Mouse (Mus musculus): Measurements from ENCODE around the gene Rgs12. TPM values are rescaled to one million over a fixed set of nuclear protein-coding genes. Genes with fewer than 3 reads are reported as not detected.
A peak's percentile ranks its signal among the peaks of the same experiment; 100 is the strongest.

The Rgs12 gene
- total RNA-seq (2021) (10 to 100 TPM; 13.1 to 16.5 TPM), polyA plus RNA-seq (2012; rRNA removed) (26.2 and 27.7 TPM in 2 replicates)
- long read RNA-seq, partial matches to known transcripts: 5 of 8 reads
- long read RNA-seq, other reads (novel, unspliced or antisense): 3 of 8 reads

DNA sequence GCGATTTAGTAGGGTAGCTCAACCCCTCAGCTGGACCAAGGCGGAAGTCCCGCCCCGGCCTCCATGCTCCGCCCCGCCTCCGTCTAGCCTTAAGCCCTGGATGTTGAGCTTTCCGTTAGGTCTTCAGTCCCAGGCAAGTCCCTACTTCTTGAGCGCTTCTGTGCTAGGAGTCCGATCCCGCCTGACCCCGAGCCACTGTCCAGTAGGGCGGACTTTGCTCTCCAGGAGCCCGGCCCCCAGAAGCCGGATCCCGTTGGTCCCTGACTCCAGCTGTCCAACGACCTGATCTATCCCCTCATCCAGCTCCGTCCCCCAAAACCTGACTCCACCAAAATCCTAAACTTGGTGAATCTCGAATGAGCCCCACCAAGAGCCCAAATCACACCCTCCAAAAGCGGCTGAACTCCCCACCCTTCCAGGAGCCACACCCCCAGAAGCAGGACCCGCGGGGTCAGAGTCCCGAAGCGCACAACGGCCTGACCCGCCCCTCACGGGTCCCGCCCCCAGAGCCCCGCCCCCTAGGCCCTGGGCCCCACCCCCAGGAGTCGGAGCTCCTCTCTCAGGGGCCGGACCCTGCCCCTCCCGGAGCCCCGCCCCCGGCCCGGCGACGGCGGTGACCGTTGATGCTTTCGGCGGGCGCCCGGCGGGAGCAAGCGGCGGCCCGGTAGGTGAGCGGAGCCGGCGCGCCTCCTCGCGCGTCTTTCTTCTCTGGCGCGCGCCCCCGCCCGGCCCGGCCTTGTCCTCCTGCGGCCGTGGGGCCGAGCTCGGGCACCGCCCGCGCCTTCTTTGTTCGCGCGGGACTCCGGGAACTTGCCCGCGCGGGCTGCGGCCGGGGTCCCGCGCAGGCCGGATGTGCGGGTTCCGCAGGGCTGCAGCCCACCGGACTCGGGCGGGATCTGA, at the start of gene Rgs12:
TSS of gene Rgs12 (plus strand) at position 585 of the 900 bp plus-strand sequence.
- no peaks in the 10 kb centered on the region for H3K79me2 ChIP-seq (replicated peaks; ENCODE audit: control insufficient read depth, insufficient read depth, low read length)

DNA sequence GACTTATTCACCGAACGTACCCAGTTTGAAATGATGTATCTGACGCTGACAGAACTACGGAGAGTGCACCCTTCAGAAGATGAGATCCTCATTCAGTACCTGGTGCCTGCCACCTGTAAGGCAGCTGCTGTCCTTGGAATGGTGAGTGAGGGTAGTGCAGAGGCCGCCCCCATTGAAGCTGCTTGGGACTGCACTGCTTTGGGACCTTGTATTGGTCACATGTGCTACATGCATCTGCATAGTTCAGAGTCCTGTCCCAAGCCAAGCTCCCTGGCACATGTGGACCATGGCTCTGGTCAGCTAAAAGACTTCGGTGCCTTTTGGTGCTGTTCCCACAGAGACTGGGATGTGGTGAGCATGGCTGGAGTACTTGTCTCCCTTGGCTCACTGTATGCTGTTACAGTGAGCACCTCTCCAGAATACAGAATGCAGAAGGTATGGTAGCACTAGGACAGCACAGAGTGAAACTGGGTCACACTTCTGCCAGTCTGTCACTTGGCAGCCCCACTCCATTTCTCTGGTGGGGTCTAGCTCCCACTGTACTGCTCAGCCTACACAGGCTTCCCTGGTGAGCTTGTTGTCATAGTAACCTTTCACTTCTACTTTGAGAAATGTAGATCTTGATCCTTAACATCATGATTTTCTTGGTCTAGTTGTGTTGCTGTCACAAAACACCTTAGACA, 49.3 kb upstream of the Rgs12 start:
- Histone ChIP-seq H3K27me3 (ENCODE audit: control insufficient read depth, insufficient read depth, low read length) (no peaks in the 10 kb centered on the region), H3K36me3 (ENCODE audit: control insufficient read depth, insufficient read depth, low read length) (no peaks in the 10 kb centered on the region), H3K4me3 (no peak overlapping the region), H3K4me1 (ENCODE audit: control insufficient read depth, insufficient read depth, low read length) (no peaks in the 10 kb centered on the region), H3K27ac (no peak overlapping the region), H3K79me2 (replicated peaks; ENCODE audit: control insufficient read depth, insufficient read depth, low read length) (no peaks in the 10 kb centered on the region), H3K9ac (ENCODE audit: low read depth, low read length) (no peak overlapping the region)
- WGBS: 97% methylated on average over 6 of the region's 6 CpGs
- intact Hi-C loops (cut with DNase I): no loop called here
- TF ChIP-seq CTCF (IDR thresholded peaks at IDR 0.05): no peak
- TF ChIP-seq EP300 (IDR thresholded peaks at IDR 0.05; ENCODE audit: insufficient read depth, low read depth, low read length): no peak
- no peak for TF ChIP-seq POLR2A (IDR thresholded peaks at IDR 0.05; ENCODE audit: insufficient read depth, low read depth, low read length)
- DNase-seq: no peak

More for the DNA sequence above, at the start of gene Rgs12:
- H3K4me3 ChIP-seq: peak within 1 kb of the TSS; percentile 83
- TF ChIP-seq EP300 (IDR thresholded peaks at IDR 0.05; ENCODE audit: insufficient read depth, low read depth, low read length): no peak
- TF ChIP-seq CTCF (IDR thresholded peaks at IDR 0.05): no peak
- no peak; the same call in 1 of the 2 replicates for TF ChIP-seq POLR2A (IDR thresholded peaks at IDR 0.05; ENCODE audit: insufficient read depth, low read depth, low read length)
- no peaks in the 10 kb centered on the region for H3K36me3 ChIP-seq (ENCODE audit: control insufficient read depth, insufficient read depth, low read length)
- H3K9ac ChIP-seq (ENCODE audit: low read depth, low read length): peak within 1 kb of the TSS; percentile 80
- peak; percentile 91 to 92 for DNase-seq
- H3K27me3 ChIP-seq (ENCODE audit: control insufficient read depth, insufficient read depth, low read length): no peaks in the 10 kb centered on the region
- intact Hi-C loops (cut with DNase I): no loop called here
- H3K4me1 ChIP-seq (ENCODE audit: control insufficient read depth, insufficient read depth, low read length): peaks cover 11% of the 10 kb centered on the region
- peak within 1 kb of the TSS; percentile 89 for H3K27ac ChIP-seq
- 1% methylated on average over 84 of the region's 84 CpGs for WGBS

DNA sequence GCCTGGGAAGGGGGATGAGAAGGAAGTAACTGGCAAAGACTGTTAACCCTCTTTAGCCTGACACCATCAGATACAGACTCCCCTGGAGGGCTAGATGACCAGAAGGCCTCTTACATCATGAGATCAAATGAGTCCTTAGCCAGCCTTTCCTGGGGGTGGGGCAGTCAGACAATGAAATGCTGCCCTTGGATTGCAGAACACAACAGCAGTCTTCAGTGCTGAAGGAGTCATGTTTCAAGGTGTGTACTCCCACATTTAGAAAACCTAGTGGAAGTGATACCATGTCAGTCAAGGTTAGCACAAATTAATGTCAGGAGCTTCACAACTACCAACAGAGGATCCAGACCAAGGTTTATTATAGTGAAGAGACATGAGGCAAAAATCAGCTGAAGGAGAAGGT, 46.9 kb upstream of the Rgs12 start:
- intact Hi-C loops (cut with DNase I): no loop called here
- no peak overlapping the region for H3K27ac ChIP-seq
- TF ChIP-seq POLR2A (IDR thresholded peaks at IDR 0.05; ENCODE audit: insufficient read depth, low read depth, low read length) (no peak), CTCF (IDR thresholded peaks at IDR 0.05) (no peak), EP300 (IDR thresholded peaks at IDR 0.05; ENCODE audit: insufficient read depth, low read depth, low read length) (no peak)

DNA sequence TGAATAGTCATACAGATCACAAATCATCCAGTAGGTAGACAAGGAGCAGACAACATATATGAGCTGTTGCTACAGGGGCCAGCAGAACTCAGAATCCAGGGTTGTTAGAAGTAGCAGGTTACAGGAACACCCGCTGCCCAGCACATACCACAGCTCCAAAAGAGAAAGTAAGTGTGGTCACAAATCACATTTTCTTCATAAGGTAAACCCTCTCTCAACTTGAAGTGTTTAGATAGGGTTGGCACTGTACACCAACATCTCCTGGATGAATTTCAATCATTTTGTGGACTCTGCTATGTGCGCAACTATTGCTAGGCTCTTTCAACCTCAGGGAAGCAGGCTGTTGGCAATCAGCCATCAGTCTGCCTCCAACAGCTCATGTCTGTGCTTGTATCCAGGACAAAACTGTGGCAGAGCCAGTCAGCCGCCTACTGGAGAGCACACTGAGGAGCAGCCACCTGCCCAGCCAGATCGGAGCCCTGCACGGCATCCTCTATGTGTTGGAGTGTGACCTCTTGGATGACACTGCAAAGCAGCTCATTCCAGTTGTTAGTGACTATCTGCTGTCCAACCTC, 46.3 kb upstream of the Rgs12 start:
- Histone ChIP-seq H3K79me2 (replicated peaks; ENCODE audit: control insufficient read depth, insufficient read depth, low read length) (no peaks in the 10 kb centered on the region), H3K36me3 (ENCODE audit: control insufficient read depth, insufficient read depth, low read length) (no peaks in the 10 kb centered on the region), H3K27me3 (ENCODE audit: control insufficient read depth, insufficient read depth, low read length) (no peaks in the 10 kb centered on the region), H3K27ac (no peak overlapping the region), H3K4me3 (no peak overlapping the region), H3K4me1 (ENCODE audit: control insufficient read depth, insufficient read depth, low read length) (no peaks in the 10 kb centered on the region), H3K9ac (ENCODE audit: low read depth, low read length) (no peak overlapping the region)
- WGBS: 73% methylated on average over 5 of the region's 5 CpGs
- peak in 1 of 2 experiments; percentile 57 for DNase-seq
- no peak for TF ChIP-seq POLR2A (IDR thresholded peaks at IDR 0.05; ENCODE audit: insufficient read depth, low read depth, low read length)
- TF ChIP-seq CTCF (IDR thresholded peaks at IDR 0.05): peak; percentile 61
- TF ChIP-seq EP300 (IDR thresholded peaks at IDR 0.05; ENCODE audit: insufficient read depth, low read depth, low read length): no peak
- intact Hi-C loops (cut with DNase I): no loop called here

More for the DNA sequence above, 46.9 kb upstream of the Rgs12 start:
- Histone ChIP-seq H3K9ac (ENCODE audit: low read depth, low read length) (no peak overlapping the region), H3K4me3 (no peak overlapping the region), H3K79me2 (replicated peaks; ENCODE audit: control insufficient read depth, insufficient read depth, low read length) (no peaks in the 10 kb centered on the region), H3K4me1 (ENCODE audit: control insufficient read depth, insufficient read depth, low read length) (no peaks in the 10 kb centered on the region), H3K36me3 (ENCODE audit: control insufficient read depth, insufficient read depth, low read length) (no peaks in the 10 kb centered on the region), H3K27me3 (ENCODE audit: control insufficient read depth, insufficient read depth, low read length) (no peaks in the 10 kb centered on the region)
- no peak for DNase-seq

DNA sequence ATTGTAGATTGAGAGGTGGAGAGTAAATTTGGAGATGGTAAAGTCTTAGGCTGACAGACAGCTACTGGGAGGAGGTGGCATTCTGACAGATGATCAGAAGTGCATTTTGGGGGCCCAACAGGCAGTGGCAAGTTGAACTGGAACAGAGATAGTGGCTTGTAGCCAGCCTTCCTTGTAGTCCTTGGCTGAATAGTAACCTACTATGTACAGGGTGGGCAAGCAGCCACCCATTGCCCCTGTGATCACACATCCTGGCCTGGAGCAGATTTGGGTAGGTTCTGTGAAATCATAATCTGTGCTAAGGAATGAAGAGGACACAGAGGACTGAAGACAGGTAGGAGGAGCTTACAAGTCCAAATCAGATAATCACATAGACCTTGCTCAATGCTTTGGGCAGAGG, 44.8 kb upstream of the Rgs12 start:
- Histone ChIP-seq H3K79me2 (replicated peaks; ENCODE audit: control insufficient read depth, insufficient read depth, low read length) (no peaks in the 10 kb centered on the region), H3K9ac (ENCODE audit: low read depth, low read length) (no peak overlapping the region), H3K4me1 (ENCODE audit: control insufficient read depth, insufficient read depth, low read length) (no peaks in the 10 kb centered on the region), H3K36me3 (ENCODE audit: control insufficient read depth, insufficient read depth, low read length) (no peaks in the 10 kb centered on the region), H3K4me3 (no peak overlapping the region), H3K27me3 (ENCODE audit: control insufficient read depth, insufficient read depth, low read length) (no peaks in the 10 kb centered on the region), H3K27ac (no peak overlapping the region)
- no peak for DNase-seq
- TF ChIP-seq CTCF (IDR thresholded peaks at IDR 0.05) (no peak), POLR2A (IDR thresholded peaks at IDR 0.05; ENCODE audit: insufficient read depth, low read depth, low read length) (no peak), EP300 (IDR thresholded peaks at IDR 0.05; ENCODE audit: insufficient read depth, low read depth, low read length) (no peak)
- intact Hi-C loops (cut with DNase I): no loop called here

Data from heart, adult 2 months (tissue).